Comparison of ENCODE assay signal across 9 mouse cellular contexts in genomic region chr1:120596319-120596718, GRCm38 (mm10). TPM values are rescaled to one million over a fixed set of nuclear protein-coding genes. Genes with fewer than 3 reads are reported as not detected.
DNase-seq lines count a peak whose midpoint lies in the region; ATAC-seq and TF ChIP-seq lines count a peak whose summit lies in the region.
"Had no signal": no experiment of that assay in that cellular context is flagged by ENCODE, and none has a peak within 500 bp of the region (broad histone marks: within the 10 kb centered on the region; RNA-seq: fewer than 3 reads in every experiment).

No protein-coding gene starts in this region.

- DNase-seq in kidney, postnatal 0 days (ENCODE audit: low spot score), result peak; percentile 58
- DNase-seq in kidney, adult 11 months, result no peak
- DNase-seq in embryo, embryonic 11 days, result peak; percentile 75
- DNase-seq in heart, postnatal 0 days (ENCODE audit: low spot score), result no peak
- DNase-seq in layer of hippocampus, adult 9-11 months, result no peak
- DNase-seq in left cerebral cortex, adult 18-20 months (ENCODE audit: low spot score in 2 of 2), result no peak
- no peak for DNase-seq in layer of hippocampus, postnatal 25 days (ENCODE audit: extremely low spot score in 1 of 2, low spot score in 1 of 2)

- peak overlapping the region; percentile 33 for H3K4me2 ChIP-seq in kidney, postnatal 0 days (ENCODE audit: low read length)
- H3K4me2 ChIP-seq in heart, postnatal 0 days (ENCODE audit: low read depth, low read length), result peak overlapping the region; percentile 40; the same call in 1 of the 2 replicates
- H3K4me2 ChIP-seq in midbrain, embryonic 12.5 days (replicated peaks), result peak overlapping the region; percentile 77

- no peak overlapping the region for H3K9ac ChIP-seq in kidney, postnatal 0 days (ENCODE audit: low read depth, low read length)
- H3K9ac ChIP-seq in heart, postnatal 0 days (replicated peaks; ENCODE audit: low read depth, low read length), result no peak overlapping the region
- peak overlapping the region; percentile 41; the same call in 1 of the 2 replicates for H3K9ac ChIP-seq in midbrain, embryonic 12.5 days (replicated peaks)

- peak overlapping the region; percentile 16; the same call in 1 of the 2 replicates for H3K4me3 ChIP-seq in kidney, postnatal 0 days (replicated peaks; ENCODE audit: low read depth, low read length)
- H3K4me3 ChIP-seq in heart, postnatal 0 days (ENCODE audit: low read depth, low read length), result peak overlapping the region; percentile 25
- peak overlapping the region; percentile 35 for H3K4me3 ChIP-seq in midbrain, embryonic 12.5 days

- H3K9me3 ChIP-seq in kidney, postnatal 0 days (replicated peaks; ENCODE audit: low read length), result no peaks in the 10 kb centered on the region
- no peaks in the 10 kb centered on the region for H3K9me3 ChIP-seq in heart, postnatal 0 days (replicated peaks; ENCODE audit: control insufficient read depth, low read length)
- no peaks in the 10 kb centered on the region for H3K9me3 ChIP-seq in midbrain, embryonic 12.5 days

- WGBS in kidney, postnatal 0 days, result 1% methylated on average over 21 of the region's 21 CpGs
- under 1% methylated on average over 21 of the region's 21 CpGs for WGBS in heart, postnatal 0 days
- 0% methylated on average over 21 of the region's 21 CpGs for WGBS in midbrain, embryonic 12.5 days

- no peaks in the 10 kb centered on the region for H3K4me1 ChIP-seq in kidney, postnatal 0 days (replicated peaks; ENCODE audit: insufficient read depth, low read length)
- no peaks in the 10 kb centered on the region for H3K4me1 ChIP-seq in heart, postnatal 0 days (ENCODE audit: control insufficient read depth, insufficient read depth)
- H3K4me1 ChIP-seq in midbrain, embryonic 12.5 days, result 0 out of 2 replicates have a peak, but pooled peaks cover 4% of the 10 kb centered on the region

- H3K27me3 ChIP-seq in kidney, postnatal 0 days (ENCODE audit: insufficient read depth, low read length), result peaks cover 93% of the 10 kb centered on the region
- peaks cover 98% of the 10 kb centered on the region for H3K27me3 ChIP-seq in heart, postnatal 0 days (ENCODE audit: control insufficient read depth, insufficient read depth, low read length)
- peaks cover 100% of the 10 kb centered on the region for H3K27me3 ChIP-seq in midbrain, embryonic 12.5 days

- H3K36me3 ChIP-seq in kidney, postnatal 0 days (ENCODE audit: insufficient read depth, low read length), result no peaks in the 10 kb centered on the region
- no peaks in the 10 kb centered on the region for H3K36me3 ChIP-seq in heart, postnatal 0 days (replicated peaks; ENCODE audit: control insufficient read depth, insufficient read depth, low read length)
- no peaks in the 10 kb centered on the region for H3K36me3 ChIP-seq in midbrain, embryonic 12.5 days

- TF ChIP-seq EP300 in heart, postnatal 0 days (IDR thresholded peaks at IDR 0.05; ENCODE audit: low read depth), result no peak

- peak; percentile 17; the same call in 1 of the 2 replicates for TF ChIP-seq CTCF in kidney, postnatal 0 days (IDR thresholded peaks at IDR 0.05; ENCODE audit: low read depth)
- TF ChIP-seq CTCF in heart, postnatal 0 days (IDR thresholded peaks at IDR 0.05; ENCODE audit: low read depth), result no peak

- H3K27ac ChIP-seq in kidney, postnatal 0 days, result no peak overlapping the region
- no peak overlapping the region for H3K27ac ChIP-seq in heart, postnatal 0 days (ENCODE audit: low read depth)
- no peak overlapping the region; the same call in 1 of the 2 replicates for H3K27ac ChIP-seq in midbrain, embryonic 12.5 days (replicated peaks)
- H3K27ac ChIP-seq: macrophage had no signal

- no peak; the same call in 1 of the 2 replicates for ATAC-seq in kidney, postnatal 0 days (replicated peaks; ENCODE audit: low FRiP score, low read depth)
- no peak for ATAC-seq in heart, postnatal 0 days (ENCODE audit: insufficient read depth, low read depth)
- ATAC-seq in midbrain, embryonic 12.5 days (ENCODE audit: low FRiP score, low read depth), result peak; percentile 18; the same call in 1 of the 2 replicates

RNA-seq across cellular contexts. Expression of gene En1, which starts 5.9 kb away (rescaled TPM):
- not detected in 2 replicates for polyA plus RNA-seq in kidney, postnatal 0 days (2015; fragmentation: Nextera tagmentation; extraction: Ambion mirVana)
- total RNA-seq in heart, postnatal 0 days (2014; rRNA removed; ENCODE audit: low replicate concordance), result not detected in 2 replicates
- not detected in 2 replicates for polyA plus RNA-seq in heart, postnatal 0 days (2015; fragmentation: Nextera tagmentation; extraction: Ambion mirVana)
- polyA plus RNA-seq in midbrain, embryonic 12.5 days (2016; fragmentation: Nextera tagmentation; extraction: Ambion mirVana), result 7.3 and 10.3 TPM in 2 replicates
- total RNA-seq in left cerebral cortex, adult 18-20 months (2021), result not detected
- under 1 TPM in 1 of 2 experiments, not detected in 1; 0.14 TPM for total RNA-seq in layer of hippocampus, postnatal 25 days (2021)
- polyA plus RNA-seq: macrophage had no signal

Comparison
In these comparisons a context has a peak if more than half of its experiments do, and no peak if none do; other contexts are left out.
1. DNase-seq: peak in kidney, postnatal 0 days (single experiment) and embryo, embryonic 11 days (single experiment); none in kidney, adult 11 months (single experiment), heart, postnatal 0 days (single experiment), layer of hippocampus, adult 9-11 months (single experiment), left cerebral cortex, adult 18-20 months (0 of 2) and layer of hippocampus, postnatal 25 days (0 of 2).
2. Peak in every context shown above with its lines, with median percentiles within 50 percentile points of each other: H3K4me2 ChIP-seq and H3K4me3 ChIP-seq.